Mouse (Mus musculus) hindlimb bud, embryonic 11.5 days (tissue): ENCODE data around the gene Kif16b.
"Not testable (repeated sequence)": the region's sequence is repeated elsewhere in the genome, so short reads cannot be mapped to it uniquely, and the experiment has no call there.

ENCODE experiments used
- DNase-seq: peaks from one replicate; pipeline ENCODE4 v3.0.0-alpha.2; 2012; ENCODE audit warnings: low read depth, low spot score; ENCODE audit errors: extremely low spot score

The Kif16b gene

GRCm38 (mm10) chr2:142599235-142599634, 302.1 kb downstream of the Kif16b start:
- DNase-seq: no peak

- no peak for DNase-seq
Observed at GRCm38 (mm10) chr2:142596176-142597170, 304.9 kb downstream of the Kif16b start.

- DNase-seq: no peak
Observed at GRCm38 (mm10) chr2:142590938-142591337, 310.4 kb downstream of the Kif16b start.

GRCm38 (mm10) chr2:142590284-142590724, 311.0 kb downstream of the Kif16b start:
- DNase-seq: no peak

GRCm38 (mm10) chr2:142589403-142590283, 311.7 kb downstream of the Kif16b start:
- no peak for DNase-seq

GRCm38 (mm10) chr2:142585845-142586244, 315.5 kb downstream of the Kif16b start:
- no peak for DNase-seq

GRCm38 (mm10) chr2:142584851-142585737, 316.2 kb downstream of the Kif16b start:
- no peak for DNase-seq

GRCm38 (mm10) chr2:142580449-142580848, 320.9 kb downstream of the Kif16b start:
- no peak for DNase-seq

GRCm38 (mm10) chr2:142577414-142577813, 323.9 kb downstream of the Kif16b start:
- not testable (repeated sequence) for DNase-seq

GRCm38 (mm10) chr2:142569771-142570170, 331.6 kb downstream of the Kif16b start:
- DNase-seq: no peak
